Mouse (Mus musculus) frontal cortex, adult 2 months (tissue): ENCODE data around the gene Bbs2. TPM values are rescaled to one million over a fixed set of nuclear protein-coding genes. Genes with fewer than 3 reads are reported as not detected.
A peak's percentile ranks its signal among the peaks of the same experiment; 100 is the strongest.
"Not testable (repeated sequence)": the region's sequence is repeated elsewhere in the genome, so short reads cannot be mapped to it uniquely, and the experiment has no call there.

Experiments used
- DNase-seq, 2 experiments: peaks; one replicate each; pipeline ENCODE4 v3.0.0; 2022; ENCODE audit warnings: low spot score in 1 of 2; ENCODE audit errors: extremely low spot score in 1 of 2
- polyA plus RNA-seq: library from polyadenylated mRNA; depleted of rRNA; stranded (reverse); fragments of >200 nt; gene quantifications from 2 replicates; pipeline ENCODE4 v1.2.3, GENCODE M21; 2012; rRNA removed

The Bbs2 gene
- polyA plus RNA-seq = 75.0 and 93.6 TPM in 2 replicates

GRCm38 (mm10) chr8:94098081-94098974 lies at the start of gene Bbs2:
Bbs2 (minus strand) TSS chr8:94098928.
- peak; percentile 99 to 100 for DNase-seq

- peak in 1 of 2 experiments; percentile 63 for DNase-seq
Measured at GRCm38 (mm10) chr8:94148236-94148635, 49.5 kb upstream of the Bbs2 start.

GRCm38 (mm10) chr8:94140266-94140795 lies 41.6 kb upstream of the Bbs2 start:
- DNase-seq = no peak

GRCm38 (mm10) chr8:94136933-94137332 lies 38.2 kb upstream of the Bbs2 start, which contains the start of gene Mt4:
Mt4 (plus strand) TSS chr8:94137197.
- no peak for DNase-seq

GRCm38 (mm10) chr8:94136192-94136591 lies 37.5 kb upstream of the Bbs2 start:
- DNase-seq = no peak

GRCm38 (mm10) chr8:94135556-94135955 lies 36.8 kb upstream of the Bbs2 start:
- DNase-seq = no peak

- not testable (repeated sequence) for DNase-seq
Measured at GRCm38 (mm10) chr8:94134601-94135000, 35.9 kb upstream of the Bbs2 start.

- no peak for DNase-seq
Measured at GRCm38 (mm10) chr8:94132096-94132495, 33.4 kb upstream of the Bbs2 start.

- no peak for DNase-seq
Measured at GRCm38 (mm10) chr8:94130126-94130525, 31.4 kb upstream of the Bbs2 start.

GRCm38 (mm10) chr8:94129133-94129789 lies 30.5 kb upstream of the Bbs2 start:
- no peak for DNase-seq

GRCm38 (mm10) chr8:94127711-94128110 lies 29.0 kb upstream of the Bbs2 start:
- no peak for DNase-seq

GRCm38 (mm10) chr8:94122711-94123468 lies 24.2 kb upstream of the Bbs2 start:
- DNase-seq = no peak

- DNase-seq = no peak
Measured at GRCm38 (mm10) chr8:94121625-94122024, 22.9 kb upstream of the Bbs2 start.

GRCm38 (mm10) chr8:94118776-94119430 lies 20.2 kb upstream of the Bbs2 start:
- peak; percentile 51 to 62 for DNase-seq

- DNase-seq = no peak
Measured at GRCm38 (mm10) chr8:94113972-94114371, 15.2 kb upstream of the Bbs2 start.

- DNase-seq = no peak
Measured at GRCm38 (mm10) chr8:94113435-94113834, 14.7 kb upstream of the Bbs2 start.

GRCm38 (mm10) chr8:94110526-94111177 lies 11.9 kb upstream of the Bbs2 start:
- peak in 1 of 2 experiments; percentile 42 for DNase-seq

- no peak for DNase-seq
Measured at GRCm38 (mm10) chr8:94109835-94110234, 11.1 kb upstream of the Bbs2 start.

- no peak for DNase-seq
Measured at GRCm38 (mm10) chr8:94109396-94109795, 10.7 kb upstream of the Bbs2 start.

- no peak for DNase-seq
Measured at GRCm38 (mm10) chr8:94107871-94108270, 9.1 kb upstream of the Bbs2 start.
